Mouse (Mus musculus): ENCODE measurements around the gene Xrra1. TPM values are rescaled to one million over a fixed set of nuclear protein-coding genes. Genes with fewer than 3 reads are reported as not detected.

The Xrra1 gene
- polyA plus RNA-seq, 1 experiment from 2014 or later: 0.39 TPM

- no peak overlapping the region for H3K4me2 ChIP-seq (ENCODE audit: low read length)
- H3K36me3 ChIP-seq (ENCODE audit: control insufficient read depth, insufficient read depth, low read length): no peaks in the 10 kb centered on the region
- no peak overlapping the region for H3K27ac ChIP-seq (ENCODE audit: low read depth, low read length)
- ATAC-seq (no peak), DNase-seq (ENCODE audit: low spot score) (no peak)
- 67% methylated on average over 4 of the region's 4 CpGs for WGBS
- H3K9me3 ChIP-seq (replicated peaks; ENCODE audit: control insufficient read depth, low read length): no peaks in the 10 kb centered on the region
- H3K9ac ChIP-seq (ENCODE audit: low read length): no peak overlapping the region
- H3K4me3 ChIP-seq (ENCODE audit: low read depth, low read length): no peak overlapping the region
- H3K4me1 ChIP-seq (ENCODE audit: control insufficient read depth, insufficient read depth, low read length): no peaks in the 10 kb centered on the region
- H3K27me3 ChIP-seq (replicated peaks; ENCODE audit: control insufficient read depth, insufficient read depth, low read length): no peaks in the 10 kb centered on the region
Observed at GRCm38 (mm10) chr7:99902208-99902607, 43.3 kb downstream of the Xrra1 start.

- H3K4me1 ChIP-seq (ENCODE audit: control insufficient read depth, insufficient read depth, low read length): no peaks in the 10 kb centered on the region
- H3K4me3 ChIP-seq (ENCODE audit: low read depth, low read length): no peak overlapping the region
- H3K27me3 ChIP-seq (replicated peaks; ENCODE audit: control insufficient read depth, insufficient read depth, low read length): no peaks in the 10 kb centered on the region
- DNase-seq (ENCODE audit: low spot score): no peak
- H3K36me3 ChIP-seq (ENCODE audit: control insufficient read depth, insufficient read depth, low read length): no peaks in the 10 kb centered on the region
- 71% methylated on average over 11 of the region's 11 CpGs for WGBS
- ATAC-seq: 0 out of 2 replicates have a peak, but pooled peaks have one; percentile 32
- H3K27ac ChIP-seq (ENCODE audit: low read depth, low read length): no peak overlapping the region
- H3K4me2 ChIP-seq (ENCODE audit: low read length): no peak overlapping the region
- H3K9ac ChIP-seq (ENCODE audit: low read length): no peak overlapping the region
- no peaks in the 10 kb centered on the region for H3K9me3 ChIP-seq (replicated peaks; ENCODE audit: control insufficient read depth, low read length)
Observed at GRCm38 (mm10) chr7:99902918-99903665, 44.2 kb downstream of the Xrra1 start.

- Histone ChIP-seq H3K27ac (ENCODE audit: low read depth, low read length) (no peak overlapping the region), H3K4me1 (ENCODE audit: control insufficient read depth, insufficient read depth, low read length) (no peaks in the 10 kb centered on the region), H3K4me2 (ENCODE audit: low read length) (no peak overlapping the region), H3K36me3 (ENCODE audit: control insufficient read depth, insufficient read depth, low read length) (no peaks in the 10 kb centered on the region), H3K4me3 (ENCODE audit: low read depth, low read length) (no peak overlapping the region), H3K9ac (ENCODE audit: low read length) (no peak overlapping the region), H3K9me3 (replicated peaks; ENCODE audit: control insufficient read depth, low read length) (no peaks in the 10 kb centered on the region), H3K27me3 (replicated peaks; ENCODE audit: control insufficient read depth, insufficient read depth, low read length) (no peaks in the 10 kb centered on the region)
- no peak for DNase-seq (ENCODE audit: low spot score)
- 74% methylated on average over 3 of the region's 3 CpGs for WGBS
- ATAC-seq: no peak
Observed at GRCm38 (mm10) chr7:99904421-99905005, 45.6 kb downstream of the Xrra1 start.

- Histone ChIP-seq H3K9me3 (replicated peaks; ENCODE audit: control insufficient read depth, low read length) (no peaks in the 10 kb centered on the region), H3K27me3 (replicated peaks; ENCODE audit: control insufficient read depth, insufficient read depth, low read length) (no peaks in the 10 kb centered on the region), H3K27ac (ENCODE audit: low read depth, low read length) (no peak overlapping the region), H3K36me3 (ENCODE audit: control insufficient read depth, insufficient read depth, low read length) (no peaks in the 10 kb centered on the region), H3K4me2 (ENCODE audit: low read length) (no peak overlapping the region), H3K4me1 (ENCODE audit: control insufficient read depth, insufficient read depth, low read length) (no peaks in the 10 kb centered on the region), H3K9ac (ENCODE audit: low read length) (no peak overlapping the region), H3K4me3 (ENCODE audit: low read depth, low read length) (no peak overlapping the region)
- ATAC-seq (no peak), DNase-seq (ENCODE audit: low spot score) (no peak)
- 87% methylated on average over 3 of the region's 3 CpGs for WGBS
Observed at GRCm38 (mm10) chr7:99906346-99906745, 47.4 kb downstream of the Xrra1 start.

GRCm38 (mm10) chr7:99907463-99907862, 48.5 kb downstream of the Xrra1 start:
- ATAC-seq: no peak
- Histone ChIP-seq H3K9me3 (replicated peaks; ENCODE audit: control insufficient read depth, low read length) (no peaks in the 10 kb centered on the region), H3K4me3 (ENCODE audit: low read depth, low read length) (no peak overlapping the region), H3K4me1 (ENCODE audit: control insufficient read depth, insufficient read depth, low read length) (no peaks in the 10 kb centered on the region), H3K27ac (ENCODE audit: low read depth, low read length) (no peak overlapping the region), H3K36me3 (ENCODE audit: control insufficient read depth, insufficient read depth, low read length) (no peaks in the 10 kb centered on the region), H3K9ac (ENCODE audit: low read length) (no peak overlapping the region), H3K4me2 (ENCODE audit: low read length) (no peak overlapping the region), H3K27me3 (replicated peaks; ENCODE audit: control insufficient read depth, insufficient read depth, low read length) (no peaks in the 10 kb centered on the region)
- 84% methylated on average over 3 of the region's 3 CpGs for WGBS
- no peak for DNase-seq (ENCODE audit: low spot score)

- no peak overlapping the region for H3K27ac ChIP-seq (ENCODE audit: low read depth, low read length)
- no peaks in the 10 kb centered on the region for H3K4me1 ChIP-seq (ENCODE audit: control insufficient read depth, insufficient read depth, low read length)
- no peaks in the 10 kb centered on the region for H3K9me3 ChIP-seq (replicated peaks; ENCODE audit: control insufficient read depth, low read length)
- H3K4me2 ChIP-seq (ENCODE audit: low read length): no peak overlapping the region
- ATAC-seq: no peak
- H3K27me3 ChIP-seq (replicated peaks; ENCODE audit: control insufficient read depth, insufficient read depth, low read length): no peaks in the 10 kb centered on the region
- DNase-seq (ENCODE audit: low spot score): no peak
- no peak overlapping the region for H3K9ac ChIP-seq (ENCODE audit: low read length)
- WGBS: 83% methylated on average over 5 of the region's 5 CpGs
- H3K4me3 ChIP-seq (ENCODE audit: low read depth, low read length): no peak overlapping the region
- no peaks in the 10 kb centered on the region for H3K36me3 ChIP-seq (ENCODE audit: control insufficient read depth, insufficient read depth, low read length)
Observed at GRCm38 (mm10) chr7:99911038-99911437, 52.1 kb downstream of the Xrra1 start.

GRCm38 (mm10) chr7:99914316-99914715, 55.4 kb downstream of the Xrra1 start:
- H3K4me3 ChIP-seq (ENCODE audit: low read depth, low read length): no peak overlapping the region
- WGBS: 87% methylated on average over 10 of the region's 10 CpGs
- no peaks in the 10 kb centered on the region for H3K36me3 ChIP-seq (ENCODE audit: control insufficient read depth, insufficient read depth, low read length)
- ATAC-seq: no peak
- no peak overlapping the region for H3K4me2 ChIP-seq (ENCODE audit: low read length)
- peaks cover 13% of the 10 kb centered on the region for H3K4me1 ChIP-seq (ENCODE audit: control insufficient read depth, insufficient read depth, low read length)
- no peak overlapping the region for H3K9ac ChIP-seq (ENCODE audit: low read length)
- no peaks in the 10 kb centered on the region for H3K9me3 ChIP-seq (replicated peaks; ENCODE audit: control insufficient read depth, low read length)
- DNase-seq (ENCODE audit: low spot score): no peak
- peaks cover 6% of the 10 kb centered on the region; the same call in 1 of the 2 replicates for H3K27me3 ChIP-seq (replicated peaks; ENCODE audit: control insufficient read depth, insufficient read depth, low read length)
- H3K27ac ChIP-seq (ENCODE audit: low read depth, low read length): no peak overlapping the region

- Histone ChIP-seq H3K9ac (ENCODE audit: low read length) (no peak overlapping the region), H3K9me3 (replicated peaks; ENCODE audit: control insufficient read depth, low read length) (no peaks in the 10 kb centered on the region), H3K27me3 (replicated peaks; ENCODE audit: control insufficient read depth, insufficient read depth, low read length) (peaks cover 6% of the 10 kb centered on the region; the same call in 1 of the 2 replicates), H3K4me2 (ENCODE audit: low read length) (no peak overlapping the region), H3K36me3 (ENCODE audit: control insufficient read depth, insufficient read depth, low read length) (no peaks in the 10 kb centered on the region), H3K4me3 (ENCODE audit: low read depth, low read length) (no peak overlapping the region), H3K4me1 (ENCODE audit: control insufficient read depth, insufficient read depth, low read length) (peaks cover 13% of the 10 kb centered on the region), H3K27ac (ENCODE audit: low read depth, low read length) (no peak overlapping the region)
- no peak for ATAC-seq
- WGBS: 81% methylated on average over 2 of the region's 2 CpGs
- no peak for DNase-seq (ENCODE audit: low spot score)
Observed at GRCm38 (mm10) chr7:99915511-99915910, 56.6 kb downstream of the Xrra1 start.

- ATAC-seq: peak; percentile 54
- WGBS: 4% methylated on average over 22 of the region's 22 CpGs
- H3K27ac ChIP-seq (ENCODE audit: low read depth, low read length): no peak overlapping the region
Observed at GRCm38 (mm10) chr7:99916741-99917319, 57.9 kb downstream of the Xrra1 start.

More at GRCm38 (mm10) chr7:99916741-99917319, 57.9 kb downstream of the Xrra1 start:
- H3K4me3 ChIP-seq (ENCODE audit: low read depth, low read length): peak overlapping the region; percentile 26
- H3K4me1 ChIP-seq (ENCODE audit: control insufficient read depth, insufficient read depth, low read length): peaks cover 13% of the 10 kb centered on the region
- H3K4me2 ChIP-seq (ENCODE audit: low read length): peak overlapping the region; percentile 57
- no peaks in the 10 kb centered on the region for H3K9me3 ChIP-seq (replicated peaks; ENCODE audit: control insufficient read depth, low read length)
- peaks cover 6% of the 10 kb centered on the region; the same call in 1 of the 2 replicates for H3K27me3 ChIP-seq (replicated peaks; ENCODE audit: control insufficient read depth, insufficient read depth, low read length)
- no peaks in the 10 kb centered on the region for H3K36me3 ChIP-seq (ENCODE audit: control insufficient read depth, insufficient read depth, low read length)
- DNase-seq (ENCODE audit: low spot score): peak; percentile 60
- H3K9ac ChIP-seq (ENCODE audit: low read length): peak overlapping the region; percentile 54

Measured in forebrain, embryonic 14.5 days (tissue).